Mouse (Mus musculus) monocyte, adult 2 months (primary cell): ENCODE results near the gene Hcn1.
"Not testable (repeated sequence)": the region's sequence is repeated elsewhere in the genome, so short reads cannot be mapped to it uniquely, and the experiment has no call there.

Experiments
- DNase-seq, 2 experiments: peaks; one replicate each; pipeline ENCODE4 v3.0.0; 2022; ENCODE audit warnings: low spot score in 2 of 2, low read depth in 1 of 2

Hcn1 gene

DNA sequence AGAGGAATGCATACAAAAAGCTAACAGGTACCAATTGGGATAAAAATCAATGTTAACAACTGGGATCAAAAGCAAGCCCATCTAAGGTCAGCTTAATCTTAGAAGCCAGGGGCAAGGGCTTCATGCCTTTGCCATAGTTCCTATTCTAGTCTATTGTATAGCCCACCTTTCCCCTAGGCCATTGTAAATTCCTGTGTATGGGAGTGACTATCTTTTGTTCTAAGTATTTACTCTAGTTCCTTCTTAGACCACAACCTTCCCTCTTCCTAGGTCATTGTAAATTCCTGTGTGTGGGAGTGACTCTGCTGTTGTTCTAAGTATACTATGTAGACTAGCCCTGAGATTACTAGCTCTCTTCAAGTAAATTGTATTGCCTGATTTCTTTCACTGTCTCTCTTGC, 420.8 kb downstream of the Hcn1 start:
- DNase-seq: not testable (repeated sequence)

DNA sequence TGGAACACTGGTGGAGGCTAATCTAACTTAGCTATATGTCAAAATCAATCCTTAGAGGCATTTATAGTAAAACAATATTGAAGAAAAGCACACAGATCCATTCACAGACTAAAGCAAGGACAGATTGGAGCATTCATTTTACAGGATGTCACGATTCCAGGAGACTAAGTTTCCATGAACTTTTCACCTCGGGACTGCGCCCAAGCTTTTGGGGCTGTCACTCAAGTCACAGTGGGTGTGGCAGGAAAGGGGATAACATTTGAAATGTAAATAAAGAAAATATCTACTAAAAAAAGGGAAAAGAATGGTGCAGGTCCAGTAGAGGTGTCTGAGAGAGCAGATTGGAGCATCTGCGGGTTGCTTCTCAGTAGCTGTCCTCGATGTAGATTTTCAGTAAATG, 421.3 kb downstream of the Hcn1 start:
- no peak for DNase-seq

DNA sequence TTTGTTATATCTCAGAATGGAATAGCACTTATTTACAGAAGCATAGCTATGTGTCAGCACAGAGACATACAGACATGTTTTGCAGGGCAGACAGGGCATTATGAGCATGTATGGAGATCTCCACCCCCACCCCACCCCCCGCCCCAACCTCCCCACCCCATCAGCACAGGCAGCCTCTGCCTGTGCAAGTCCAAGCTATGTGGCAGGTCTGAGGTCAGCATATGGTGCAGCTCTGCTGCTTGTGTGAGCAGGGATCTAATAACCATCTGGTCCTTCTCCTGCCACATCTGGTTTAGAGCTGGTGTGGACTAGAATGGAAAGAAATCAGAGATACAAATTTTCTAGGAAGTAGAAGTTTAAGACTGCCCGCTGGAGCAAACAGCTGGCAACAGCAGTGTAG, 424.4 kb downstream of the Hcn1 start:
- no peak for DNase-seq

DNA sequence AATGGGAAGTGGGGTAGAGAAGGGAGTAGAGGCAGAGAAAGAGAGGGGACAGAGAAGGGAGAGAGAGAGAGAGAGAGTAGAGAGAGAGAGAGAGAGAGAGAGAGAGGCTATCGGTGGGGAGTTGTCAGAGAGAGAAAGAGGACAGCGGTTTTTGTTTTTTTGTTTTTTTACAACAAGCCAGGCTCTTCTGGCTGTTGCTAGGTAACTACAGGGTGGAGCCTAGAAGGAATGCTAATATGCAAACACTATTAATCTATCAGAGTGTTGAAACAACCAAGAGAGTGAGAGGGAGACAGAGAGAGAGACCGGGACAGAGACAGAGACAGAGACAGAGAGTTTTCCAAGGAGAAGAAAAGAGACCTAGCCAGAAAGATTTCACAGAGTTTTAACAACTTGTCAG, 425.7 kb downstream of the Hcn1 start:
- DNase-seq: no peak

DNA sequence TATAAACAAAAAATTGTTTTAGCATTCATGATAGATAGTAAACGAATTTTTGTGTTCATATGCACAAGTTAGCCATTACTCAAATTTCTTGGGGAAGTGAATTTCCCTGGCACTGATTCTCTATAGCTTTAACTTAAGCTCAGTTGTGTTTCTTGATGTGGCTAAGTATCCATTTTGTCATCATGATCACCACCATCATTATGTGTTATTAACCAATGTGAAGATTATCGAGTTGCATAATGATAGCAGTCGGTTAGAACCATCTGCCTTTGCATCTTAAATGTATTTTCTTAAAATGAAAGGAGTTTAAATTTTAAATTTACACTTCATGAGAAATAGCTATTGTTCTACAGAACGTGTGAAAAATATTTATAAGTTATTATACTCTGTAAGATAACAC, 426.5 kb downstream of the Hcn1 start:
- DNase-seq: no peak

DNA sequence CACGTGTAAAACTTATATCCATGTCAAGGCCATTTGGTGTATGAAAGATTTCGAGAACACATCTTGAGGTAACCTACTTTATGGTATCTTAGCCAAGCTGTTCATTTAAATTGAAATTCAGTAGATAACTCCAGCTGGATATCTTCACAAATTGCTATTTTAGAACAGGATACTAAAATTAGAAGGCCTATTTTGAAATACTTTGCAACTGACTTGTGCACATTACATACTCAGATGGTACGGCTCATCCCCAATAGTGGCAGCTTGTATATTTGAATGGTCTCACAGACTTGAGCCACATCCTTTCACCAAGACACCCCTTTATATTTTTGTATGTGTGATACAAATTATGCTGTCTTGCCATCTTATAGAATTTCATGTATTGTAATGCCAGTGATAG, 427.5 kb downstream of the Hcn1 start:
- DNase-seq: no peak

DNA sequence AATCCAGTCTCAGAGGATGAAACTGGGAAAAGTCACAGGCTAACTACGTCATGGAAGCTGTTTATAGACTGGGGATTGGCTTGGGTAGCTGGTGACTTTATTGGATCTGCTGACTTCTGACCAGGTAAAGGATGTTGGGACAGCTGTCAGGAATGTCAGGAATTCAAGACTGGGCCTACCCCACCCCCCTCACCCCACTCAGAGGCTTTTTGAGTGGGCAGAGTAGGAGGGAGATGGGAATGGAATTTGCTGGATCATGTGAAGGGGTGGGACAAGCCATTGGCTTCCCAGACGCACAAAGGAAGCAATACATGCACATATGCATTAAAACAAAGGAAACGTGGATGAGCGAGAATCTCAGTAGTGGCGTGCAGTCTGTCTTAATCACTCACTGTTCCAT, 433.5 kb downstream of the Hcn1 start:
- DNase-seq: no peak
